Mouse (Mus musculus) frontal cortex, postnatal 25 days (tissue): ENCODE measurements around the gene Shbg.

Experiments
- DNase-seq, 2 experiments: peaks; one replicate each; pipeline ENCODE4 v3.0.0; 2022; ENCODE audit warnings: low spot score in 2 of 2

Gene Shbg

DNA sequence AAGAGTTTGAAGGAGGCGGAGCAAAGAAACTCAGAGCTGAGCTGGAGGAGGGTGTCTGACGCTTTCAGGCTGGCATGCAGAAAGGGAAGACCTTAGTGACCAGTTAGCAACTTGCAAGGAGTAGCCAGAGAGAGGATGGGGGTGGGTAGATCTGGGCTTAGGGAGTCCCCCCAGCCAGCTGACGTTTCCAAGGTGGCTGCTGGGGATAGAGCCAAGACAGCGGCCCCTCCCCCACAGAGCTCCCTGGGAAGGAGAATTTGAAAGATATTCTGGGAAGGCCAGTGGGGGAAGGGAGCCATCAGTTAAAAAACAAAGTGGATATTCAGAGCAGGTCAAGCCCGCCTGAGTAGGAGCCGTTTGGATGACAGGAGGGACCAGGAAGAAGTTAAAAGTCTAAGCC, 17.6 kb downstream of the Shbg start:
- DNase-seq, result peak; percentile 38 to 59

DNA sequence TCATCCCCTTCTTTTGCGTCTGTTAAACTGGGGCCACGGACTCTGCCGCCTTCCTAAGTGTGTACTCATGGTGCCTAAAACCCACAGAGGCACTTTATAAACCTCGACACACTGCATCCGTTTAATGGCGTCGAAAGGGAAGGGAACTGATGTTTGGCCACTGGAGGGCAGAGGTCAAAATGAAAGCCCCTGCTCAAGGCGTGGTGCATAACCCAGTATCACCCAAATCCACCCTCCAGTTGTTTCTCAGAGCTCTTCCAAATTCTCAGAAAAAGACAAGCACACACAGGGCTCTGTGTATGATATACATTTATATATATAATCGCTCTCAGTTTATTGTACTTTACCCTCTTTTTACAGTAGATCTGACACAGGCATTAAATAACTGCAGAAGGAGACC, 18.3 kb downstream of the Shbg start:
- no peak for DNase-seq

DNA sequence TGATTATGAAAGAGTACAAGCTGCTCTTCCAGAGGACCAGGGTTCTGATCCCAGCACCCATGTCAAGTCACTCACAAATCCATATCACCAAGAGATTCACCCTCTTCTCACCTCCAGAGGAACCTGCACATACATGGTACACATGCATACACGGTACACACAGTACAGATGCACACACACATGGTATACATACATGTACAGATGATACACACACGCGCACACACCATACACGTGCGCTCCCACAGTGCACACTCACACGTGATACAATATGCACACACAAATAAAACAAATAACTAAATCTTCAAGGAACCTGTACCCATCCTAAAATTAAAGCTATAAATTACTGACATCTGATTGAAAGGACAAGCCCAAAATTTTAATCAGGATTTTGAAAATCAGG, 22.9 kb downstream of the Shbg start:
- no peak for DNase-seq

DNA sequence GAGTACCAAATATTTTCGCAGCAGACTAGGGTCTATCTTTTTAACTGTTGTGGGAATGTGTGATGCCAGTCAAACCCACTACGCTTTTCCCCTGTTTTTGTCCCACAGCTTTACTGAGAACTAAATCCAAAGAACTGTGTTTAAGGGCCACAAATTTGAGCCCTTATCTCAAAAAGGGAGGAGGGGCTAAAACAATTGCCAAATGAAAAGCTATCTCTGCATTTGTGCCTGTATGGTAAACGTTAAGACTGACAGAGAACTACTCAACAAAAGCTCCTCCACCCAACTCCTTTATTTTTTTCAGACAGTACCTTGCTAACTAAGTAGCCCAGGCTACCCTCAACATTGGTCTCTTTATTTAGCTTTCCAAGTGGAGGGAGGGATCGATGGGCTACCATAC, 24.9 kb downstream of the Shbg start:
- no peak for DNase-seq

DNA sequence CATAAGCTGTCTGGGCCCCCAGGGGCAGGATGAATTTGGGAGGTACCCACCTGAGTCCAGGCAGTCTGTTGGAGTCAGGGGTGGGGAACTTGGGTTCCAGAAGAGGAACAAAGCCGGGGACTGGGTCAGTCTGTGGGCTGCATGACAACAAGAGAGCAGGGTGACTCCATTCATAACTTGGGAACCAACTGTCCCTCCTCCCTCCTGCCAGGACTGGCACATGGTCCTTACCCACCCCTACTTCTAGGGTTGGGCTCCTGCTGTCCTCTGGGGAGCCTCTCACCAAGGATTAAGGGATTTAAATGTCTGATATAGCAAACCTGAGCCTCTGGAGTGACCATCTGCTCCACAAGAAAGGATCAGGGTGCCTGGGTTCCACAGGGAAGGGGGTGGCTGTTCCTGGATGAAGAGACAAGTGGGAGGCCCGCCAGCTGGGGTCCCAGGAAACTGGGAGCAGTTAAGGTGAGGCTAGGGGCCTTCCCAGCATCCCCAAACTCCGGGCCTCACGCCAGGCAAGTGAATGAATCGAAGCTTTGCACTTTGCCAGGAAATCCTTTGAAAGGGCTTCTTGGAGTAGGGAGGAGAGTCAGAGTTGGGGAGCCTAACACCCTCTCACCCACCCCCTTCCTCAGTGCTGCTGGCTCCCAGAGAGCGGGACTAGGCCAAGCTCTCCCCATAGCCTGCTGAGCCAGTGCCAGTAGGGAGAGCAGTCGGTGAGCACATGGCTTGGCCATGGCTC, 25.6 kb downstream of the Shbg start:
- DNase-seq, result peak; percentile 27 to 58

DNA sequence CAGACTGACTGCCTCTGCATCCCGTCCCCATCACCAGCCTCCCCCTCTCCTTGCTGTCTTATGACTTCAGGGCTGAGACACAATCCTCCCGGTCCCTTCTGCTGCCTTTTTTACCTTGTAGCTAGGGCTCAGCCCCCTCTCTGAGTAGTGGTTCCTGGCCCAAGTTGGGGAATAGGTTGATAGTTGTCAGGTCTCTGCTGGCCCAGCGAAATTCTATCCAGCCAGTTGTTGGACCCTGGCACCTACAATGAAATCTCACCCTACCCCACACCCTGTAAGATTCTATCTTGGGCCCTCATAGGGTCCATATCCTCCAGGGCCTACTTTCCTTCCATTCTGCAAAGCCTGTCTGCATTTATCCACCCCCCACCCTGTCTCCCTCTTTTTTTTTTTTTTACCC, 26.3 kb downstream of the Shbg start:
- DNase-seq, result no peak

DNA sequence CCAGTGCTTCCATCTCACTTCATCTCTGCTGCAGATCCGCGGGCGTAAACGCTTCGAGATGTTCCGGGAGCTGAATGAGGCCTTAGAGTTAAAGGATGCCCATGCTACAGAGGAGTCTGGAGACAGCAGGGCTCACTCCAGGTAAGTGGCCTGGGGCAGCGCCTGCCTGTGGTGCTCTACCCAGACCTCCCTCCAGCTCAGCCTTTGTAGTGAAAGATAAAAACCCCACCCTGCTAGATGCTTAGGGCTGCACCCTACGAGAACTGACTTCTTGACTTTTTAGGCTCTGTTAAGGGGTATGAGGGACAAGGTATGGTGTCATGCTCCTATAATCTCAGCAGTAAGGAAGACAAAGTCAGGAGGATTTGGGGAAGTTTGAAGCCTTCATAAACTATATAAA, 27.1 kb downstream of the Shbg start:
- DNase-seq, result no peak

DNA sequence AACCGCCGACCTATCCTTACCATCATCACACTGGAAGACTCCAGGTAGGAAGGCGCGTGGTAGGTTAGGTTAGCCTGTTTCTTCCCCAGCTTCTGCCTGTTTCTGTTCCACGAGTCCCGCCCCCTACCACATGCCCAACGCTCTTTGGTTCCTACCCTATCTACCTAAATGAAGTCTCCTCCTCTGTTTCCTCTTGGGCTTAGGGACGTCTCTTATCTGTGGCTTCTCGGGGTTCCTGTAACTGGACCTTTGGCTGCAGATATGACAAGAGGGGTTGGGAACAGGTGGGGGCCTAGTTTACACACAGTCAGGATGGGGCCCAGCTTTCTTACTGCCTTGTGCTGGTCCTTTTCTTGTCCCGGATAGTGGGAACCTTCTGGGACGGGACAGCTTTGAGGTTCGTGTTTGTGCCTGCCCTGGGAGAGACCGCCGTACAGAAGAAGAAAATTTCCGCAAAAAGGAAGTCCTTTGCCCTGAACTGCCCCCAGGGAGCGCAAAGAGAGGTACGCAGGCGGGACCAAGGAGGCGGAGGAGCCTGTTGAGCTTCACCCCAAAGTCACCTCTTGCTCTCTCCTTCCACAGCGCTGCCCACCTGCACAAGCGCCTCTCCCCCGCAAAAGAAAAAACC, 28.4 kb downstream of the Shbg start:
- DNase-seq, result no peak

DNA sequence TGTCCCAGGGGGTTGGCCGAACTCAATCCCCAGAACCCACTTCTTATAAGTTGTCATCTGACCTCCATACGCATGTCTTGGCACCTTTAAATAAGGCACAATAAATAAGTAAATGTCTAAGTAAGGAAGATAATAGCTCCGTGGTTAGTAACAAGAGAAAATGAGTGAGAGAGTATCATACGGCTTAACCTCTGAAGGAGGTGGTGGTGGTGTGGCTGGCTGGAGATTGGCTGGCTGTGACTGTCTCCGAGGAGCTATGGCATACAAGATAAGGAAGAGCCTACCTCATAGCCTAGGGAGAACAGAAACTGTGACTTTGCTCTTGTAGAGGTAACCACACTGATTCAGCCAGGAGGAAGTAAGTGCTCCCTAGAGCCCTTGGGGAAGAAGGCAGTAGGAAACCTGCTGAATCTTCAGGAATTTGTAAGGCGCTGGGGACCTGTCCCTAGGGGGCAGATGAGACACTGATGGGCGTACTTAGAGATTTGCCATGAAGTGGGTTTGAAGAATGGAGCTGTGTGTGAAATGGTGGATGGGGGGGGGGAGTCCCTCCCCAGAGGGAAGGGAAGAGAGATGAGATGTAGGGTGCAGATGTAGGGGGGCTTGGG, 31.9 kb downstream of the Shbg start:
- no peak for DNase-seq

DNA sequence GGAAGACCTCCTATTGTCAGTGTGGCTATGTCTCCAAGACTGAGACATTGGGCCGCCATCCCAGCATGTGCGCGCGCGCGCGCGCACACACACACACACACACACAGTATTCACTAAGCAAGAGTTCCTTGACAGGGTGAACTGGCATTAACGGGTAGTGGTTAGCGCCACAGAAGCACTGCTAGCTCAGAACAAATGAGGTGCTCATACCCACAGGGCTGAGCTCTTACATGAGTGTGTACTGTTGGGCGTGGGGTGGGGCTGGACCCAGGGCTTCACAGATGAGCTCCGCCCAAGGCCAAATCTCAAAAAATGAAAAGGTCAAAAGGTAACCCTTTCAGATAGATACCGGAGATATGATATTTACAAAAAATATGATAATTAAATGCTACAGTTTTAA, 32.8 kb downstream of the Shbg start:
- no peak for DNase-seq

DNA sequence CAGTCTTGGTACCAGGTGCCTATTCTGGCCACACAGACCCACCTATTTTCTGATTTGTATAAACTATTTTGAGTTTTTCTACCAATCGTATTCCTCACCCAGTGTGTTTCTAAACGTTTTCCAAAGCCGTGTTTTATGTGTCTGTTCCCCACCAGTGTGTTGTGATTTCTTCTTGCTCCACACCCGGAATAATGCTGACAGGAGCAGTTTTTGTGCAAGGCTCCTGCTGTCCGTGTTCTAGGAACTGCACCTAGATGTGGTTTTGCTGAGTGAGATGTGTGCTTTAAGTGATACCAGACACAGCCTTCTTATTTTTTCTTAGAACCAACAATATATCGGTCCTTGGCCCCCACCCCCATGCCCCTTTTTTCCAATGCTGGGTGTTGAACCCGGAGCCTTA, 33.7 kb downstream of the Shbg start:
- DNase-seq, result no peak

DNA sequence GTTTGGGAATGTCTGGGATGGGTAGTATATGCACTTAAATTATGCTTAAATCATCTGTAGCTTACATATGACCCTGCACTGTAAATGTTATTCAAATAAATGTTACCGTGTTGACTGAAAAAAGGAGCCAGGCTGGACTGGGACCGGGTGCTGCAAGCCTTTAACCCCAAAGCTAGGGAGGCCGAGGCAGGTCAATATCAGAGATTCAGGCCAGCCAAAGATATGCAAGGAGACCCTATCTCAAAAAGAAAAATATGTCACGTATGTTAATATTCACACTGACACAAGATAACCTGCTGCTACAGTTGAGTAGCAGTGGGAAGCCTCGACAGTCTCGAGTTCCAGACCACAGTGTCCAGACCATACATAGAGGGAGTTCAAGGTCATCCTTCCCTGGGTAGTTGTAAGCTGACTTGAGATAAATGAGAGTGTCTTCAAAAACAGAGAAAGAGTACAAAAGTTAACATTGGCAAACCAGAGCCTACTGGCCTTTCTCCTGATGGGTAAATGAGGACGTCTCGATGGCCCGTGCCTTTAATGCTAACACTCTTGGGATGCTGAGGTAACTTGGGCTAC, 35.4 kb downstream of the Shbg start:
- DNase-seq, result no peak

DNA sequence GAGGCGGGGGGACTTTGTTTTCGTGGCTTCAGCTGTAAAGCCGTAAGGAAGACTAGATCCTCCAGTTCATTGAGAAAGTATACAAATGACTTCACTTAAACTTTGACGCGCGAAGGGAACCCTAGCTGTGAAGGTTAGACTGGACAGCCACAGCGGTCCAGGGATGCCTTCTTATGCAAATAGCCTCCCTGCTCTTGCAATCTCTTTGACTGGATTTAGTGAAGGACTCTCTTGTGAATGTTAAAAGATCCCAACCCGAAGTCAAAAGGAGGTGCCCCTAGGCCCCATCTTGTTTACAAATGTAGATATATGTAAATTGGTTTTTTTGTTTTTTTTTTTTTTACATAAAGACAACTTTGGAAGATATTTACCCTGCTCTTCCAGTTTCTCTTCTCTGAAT, 35.9 kb downstream of the Shbg start:
- no peak for DNase-seq

DNA sequence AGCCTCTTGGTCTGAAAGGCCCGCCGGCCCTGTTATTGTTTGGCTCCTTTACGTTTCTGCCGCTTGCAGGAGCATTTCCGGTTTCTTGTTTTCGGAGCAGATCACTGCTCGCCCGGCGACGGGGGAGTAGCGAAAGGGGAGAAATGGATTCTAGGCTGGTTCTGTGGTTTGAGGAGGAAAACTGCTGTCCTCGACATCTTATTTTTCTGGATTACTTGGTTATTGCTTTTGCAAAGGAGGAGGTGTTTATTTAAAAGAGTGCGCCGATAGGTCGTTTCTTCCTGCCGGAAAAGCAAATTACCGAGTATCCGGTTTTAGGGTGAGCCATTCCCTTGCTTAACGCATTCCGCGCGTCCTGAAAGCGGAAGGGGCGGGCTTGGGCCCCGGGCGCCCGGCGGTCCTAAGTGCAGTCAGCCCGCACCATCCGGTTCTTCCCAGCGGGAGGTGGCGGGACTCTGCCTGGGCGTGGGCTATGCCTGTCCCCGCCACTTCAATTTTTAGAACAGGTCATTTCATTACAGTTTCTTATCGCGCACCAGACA, 36.5 kb downstream of the Shbg start:
- peak; percentile 81 for DNase-seq

DNA sequence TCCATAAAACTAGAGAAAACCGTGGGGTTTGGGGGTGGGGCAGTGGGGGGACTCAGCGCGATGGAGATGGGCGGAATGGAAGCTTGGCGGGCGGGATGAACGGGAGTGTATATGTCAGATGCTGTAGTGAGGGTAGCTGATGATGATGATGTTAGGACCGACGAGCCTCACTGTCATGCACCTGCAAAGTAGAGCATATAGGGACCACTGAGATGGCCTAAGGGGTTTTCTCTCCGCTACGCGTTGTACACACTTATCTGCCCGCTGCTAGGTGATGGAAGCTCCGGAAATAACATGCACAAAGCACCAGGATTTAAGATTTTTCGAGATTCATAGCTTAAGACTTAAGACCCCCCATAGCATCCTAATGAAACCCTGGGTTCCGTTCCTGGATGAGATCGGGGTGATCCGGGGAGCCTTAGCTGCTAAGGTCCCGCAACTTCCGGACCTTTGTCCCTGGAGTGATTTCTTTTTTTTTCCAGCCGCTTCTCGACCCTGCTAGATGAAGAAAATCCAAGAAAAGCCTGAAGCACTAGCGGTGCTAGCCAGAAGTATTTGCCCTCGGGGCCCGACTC, 37.0 kb downstream of the Shbg start:
- no peak for DNase-seq

DNA sequence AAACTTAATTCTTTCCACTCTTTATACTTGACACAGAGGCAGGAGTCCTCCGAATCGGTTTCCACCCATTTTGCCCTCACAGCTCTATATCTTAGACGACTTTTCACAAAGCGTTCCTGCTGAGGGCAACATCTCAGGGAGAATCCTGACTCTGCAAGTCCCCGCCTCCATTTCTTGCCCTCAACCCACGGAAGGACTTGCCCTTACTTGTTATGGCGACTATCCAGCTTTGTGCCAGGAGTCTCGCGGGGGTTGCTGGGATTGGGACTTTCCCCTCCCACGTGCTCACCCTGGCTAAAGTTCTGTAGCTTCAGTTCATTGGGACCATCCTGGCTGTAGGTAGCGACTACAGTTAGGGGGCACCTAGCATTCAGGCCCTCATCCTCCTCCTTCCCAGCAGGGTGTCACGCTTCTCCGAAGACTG, 37.6 kb downstream of the Shbg start, which contains the start of the genes Wrap53 and Trp53:
Gene Wrap53 (minus strand): TSS at position 165 of the 424 bp plus-strand sequence.
Gene Trp53 (plus strand): TSS at position 269 of the 424 bp plus-strand sequence.
- DNase-seq, result peak; percentile 74 to 80

DNA sequence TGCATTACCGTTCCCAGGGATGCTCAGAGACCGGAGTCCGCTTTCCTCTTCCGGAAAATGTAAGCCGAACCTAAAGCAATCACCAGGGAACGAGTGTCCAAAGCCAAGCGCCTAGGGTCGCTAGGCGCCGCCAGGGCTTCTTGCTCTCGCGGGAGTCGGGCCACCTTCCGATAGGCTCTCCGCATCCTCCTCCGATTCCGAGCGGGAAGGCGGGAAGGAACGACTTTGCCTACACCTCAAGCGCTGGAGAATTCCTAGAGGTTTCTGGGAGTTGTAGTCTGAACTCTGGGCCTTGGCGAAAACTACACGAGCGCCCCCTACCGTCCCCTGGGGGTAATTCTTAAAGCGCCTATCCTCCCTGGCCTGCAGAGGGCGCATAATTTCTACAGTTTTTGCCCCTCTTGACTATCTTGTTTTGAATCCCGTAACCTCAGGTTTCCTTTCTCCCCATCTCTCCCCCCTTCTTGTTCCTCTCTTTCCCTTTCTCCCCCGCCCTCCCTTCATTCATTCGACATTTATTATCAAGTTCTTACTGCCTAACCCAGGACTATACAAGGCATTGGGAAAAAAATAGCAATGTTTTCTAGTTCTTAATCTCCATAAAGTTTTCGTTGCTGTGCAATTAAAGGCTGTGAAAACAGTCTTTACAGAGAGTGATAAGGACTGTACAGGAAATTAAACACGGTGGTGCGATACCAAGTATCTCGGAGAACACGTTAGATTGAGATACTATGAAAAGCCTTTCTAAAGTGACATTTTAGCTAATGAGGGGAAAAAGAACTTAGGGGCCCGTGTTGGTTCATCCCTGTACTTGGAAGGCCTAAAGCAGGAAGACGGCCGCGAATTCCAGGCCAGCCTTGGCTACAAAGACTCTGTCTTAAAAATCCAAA, 38.3 kb downstream of the Shbg start:
- peak; percentile 99 to 100 for DNase-seq

DNA sequence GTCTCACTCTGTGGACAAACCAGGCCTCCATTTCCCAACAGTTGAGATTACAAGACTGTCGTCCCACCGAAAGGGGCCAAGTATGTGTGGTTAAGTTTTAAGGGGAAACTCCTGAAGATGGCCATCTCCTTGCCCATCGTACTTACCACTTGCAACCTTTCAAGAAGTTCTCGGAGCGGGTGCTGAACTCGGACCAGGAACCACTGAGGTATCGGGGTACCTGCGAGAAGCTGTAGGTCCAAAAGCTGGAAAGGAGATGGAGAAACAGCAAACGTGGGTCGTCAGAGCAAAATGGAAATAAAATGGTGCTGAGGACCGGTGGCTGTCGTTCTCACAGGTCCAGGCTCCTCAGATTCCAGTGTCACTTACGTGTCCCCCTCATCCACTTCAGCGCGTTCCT, 39.4 kb downstream of the Shbg start:
- no peak for DNase-seq

DNA sequence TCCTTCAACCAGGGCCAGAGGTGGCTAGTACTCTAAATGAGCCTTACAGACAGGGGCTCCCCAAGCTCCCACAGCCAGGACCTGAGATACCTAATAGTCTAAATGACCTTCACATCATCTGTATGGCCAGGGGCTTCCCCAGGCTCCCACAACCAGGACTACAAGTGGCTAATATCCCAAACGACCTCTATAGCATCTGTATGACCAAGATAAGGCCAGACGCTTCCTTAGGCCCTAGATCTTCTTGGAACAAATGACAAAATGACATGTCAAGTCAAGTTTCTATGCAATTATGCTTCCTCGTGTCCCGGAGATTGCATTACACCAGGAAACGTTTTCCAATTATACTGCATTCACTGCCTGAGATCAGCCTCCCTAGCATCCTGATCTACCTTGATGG, 41.4 kb downstream of the Shbg start:
- DNase-seq, result no peak

DNA sequence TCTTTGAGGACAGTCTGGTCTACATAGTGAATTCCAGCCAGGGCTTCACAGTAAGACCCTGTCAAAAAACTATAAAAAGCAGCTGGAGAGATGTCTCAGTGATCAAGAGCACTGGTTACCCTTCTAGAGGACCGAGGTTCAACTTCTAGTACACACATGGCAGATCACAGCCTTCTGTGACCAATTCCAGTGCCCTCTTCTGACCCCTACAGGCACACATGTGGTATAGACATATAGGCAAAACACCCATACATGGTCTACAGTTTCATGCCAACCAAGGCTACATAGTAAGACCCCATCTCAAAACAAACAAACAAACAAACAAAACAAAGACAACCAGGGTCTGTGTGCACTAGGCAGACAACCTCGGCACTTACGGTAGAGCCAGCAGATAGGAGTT, 42.5 kb downstream of the Shbg start:
- no peak for DNase-seq

DNA sequence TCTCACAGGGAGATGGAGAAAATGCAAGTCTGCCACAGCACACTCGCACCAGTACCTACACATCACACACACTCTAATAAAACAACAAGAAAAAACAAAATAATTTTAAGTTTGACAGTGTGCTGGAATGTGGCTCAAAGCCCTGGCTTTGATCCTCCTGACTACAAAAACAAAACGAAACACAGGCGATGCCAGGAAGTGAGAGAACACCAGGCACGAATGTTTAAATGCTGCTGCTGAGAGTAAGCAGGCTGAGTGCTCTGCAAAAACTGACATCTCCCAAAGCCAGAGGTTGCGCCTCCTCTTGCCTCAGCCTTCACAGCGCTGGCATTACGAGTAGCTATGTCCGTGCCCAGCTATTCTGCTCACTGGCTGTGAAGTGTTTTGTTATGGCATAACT, 52.6 kb downstream of the Shbg start:
- no peak for DNase-seq
